Mouse (Mus musculus) gastrocnemius, postnatal 14 days (tissue): ENCODE results near the gene Pnpo. TPM values are rescaled to one million over a fixed set of nuclear protein-coding genes. Genes with fewer than 3 reads are reported as not detected.
A peak's percentile ranks its signal among the peaks of the same experiment; 100 is the strongest.

ENCODE experiments used
- DNase-seq: peaks from one replicate; pipeline ENCODE4 v3.0.0; 2021; ENCODE audit warnings: mixed read lengths
- intact Hi-C: fragments of 180-260 bp; cut with DNase I; formaldehyde crosslinking; loops from one replicate; pipeline ENCODE4 v1.15.1; 2025; ENCODE audit warnings: low total_unique reads
- total RNA-seq, 2 experiments: library from RNA; stranded (reverse); gene quantifications; 2 replicates each; pipeline ENCODE4 v1.2.3; 2021

Gene Pnpo
- total RNA-seq, 2 experiments from 2014 or later, result 8.5 to 9.5 TPM

- intact Hi-C loops, result no loop called here
- DNase-seq, result peak; percentile 54
Observed at GRCm38 (mm10) chr11:96973426-96973964, 29.7 kb upstream of the Pnpo start.

- DNase-seq, result no peak
- intact Hi-C loops, result no loop called here
Observed at GRCm38 (mm10) chr11:96972906-96973305, 29.1 kb upstream of the Pnpo start.

GRCm38 (mm10) chr11:96970341-96970740 is 26.6 kb upstream of the Pnpo start:
- DNase-seq, result no peak

GRCm38 (mm10) chr11:96969746-96970145 is 26.0 kb upstream of the Pnpo start:
- DNase-seq, result peak; percentile 82
- intact Hi-C loops, result no loop called here

More at GRCm38 (mm10) chr11:96970341-96970740, 26.6 kb upstream of the Pnpo start:
- intact Hi-C loops, result no loop called here

GRCm38 (mm10) chr11:96969280-96969722 is 25.5 kb upstream of the Pnpo start:
- intact Hi-C loops, result no loop called here
- no peak for DNase-seq

GRCm38 (mm10) chr11:96968476-96968875 is 24.7 kb upstream of the Pnpo start:
- intact Hi-C loops, result no loop called here
- DNase-seq, result peak; percentile 54

- no peak for DNase-seq
- intact Hi-C loops, result no loop called here
Observed at GRCm38 (mm10) chr11:96967544-96968269, 23.9 kb upstream of the Pnpo start.

GRCm38 (mm10) chr11:96966914-96967543 is 23.2 kb upstream of the Pnpo start:
- intact Hi-C loops, result no loop called here
- no peak for DNase-seq

- intact Hi-C loops, result no loop called here
- DNase-seq, result no peak
Observed at GRCm38 (mm10) chr11:96966172-96966571, 22.4 kb upstream of the Pnpo start.

- DNase-seq, result peak; percentile 92
- intact Hi-C loops, result loop anchor here (5.0 kb wide), 1 partner anchor 46 kb away; the partner anchor contains the start of gene Cdk5rap3
Observed at GRCm38 (mm10) chr11:96963580-96963979, 19.8 kb upstream of the Pnpo start.

GRCm38 (mm10) chr11:96957061-96957805 is 13.4 kb upstream of the Pnpo start:
- intact Hi-C loops, result no loop called here

GRCm38 (mm10) chr11:96956009-96956724 is 12.4 kb upstream of the Pnpo start:
- DNase-seq, result peak; percentile 74
- intact Hi-C loops, result no loop called here

More at GRCm38 (mm10) chr11:96957061-96957805, 13.4 kb upstream of the Pnpo start:
- DNase-seq, result no peak

- intact Hi-C loops, result no loop called here
Observed at GRCm38 (mm10) chr11:96955094-96955493, 11.3 kb upstream of the Pnpo start.

GRCm38 (mm10) chr11:96952896-96953295 is 9.1 kb upstream of the Pnpo start:
- intact Hi-C loops, result no loop called here
- DNase-seq, result no peak

More at GRCm38 (mm10) chr11:96955094-96955493, 11.3 kb upstream of the Pnpo start:
- DNase-seq, result no peak

GRCm38 (mm10) chr11:96952426-96952825 is 8.6 kb upstream of the Pnpo start:
- DNase-seq, result no peak

GRCm38 (mm10) chr11:96950767-96951166 is 7.0 kb upstream of the Pnpo start:
- DNase-seq, result no peak
- intact Hi-C loops, result no loop called here

More at GRCm38 (mm10) chr11:96952426-96952825, 8.6 kb upstream of the Pnpo start:
- intact Hi-C loops, result no loop called here

GRCm38 (mm10) chr11:96947849-96948248 is 4.1 kb upstream of the Pnpo start:
- intact Hi-C loops, result no loop called here
- DNase-seq, result no peak

GRCm38 (mm10) chr11:96946498-96946897 is 2.7 kb upstream of the Pnpo start:
- DNase-seq, result no peak
- intact Hi-C loops, result no loop called here

GRCm38 (mm10) chr11:96944844-96945580 is 1.2 kb upstream of the Pnpo start:
- DNase-seq, result no peak
- intact Hi-C loops, result no loop called here
